Mouse (Mus musculus) hindlimb bud, embryonic 11.5 days (tissue): ENCODE measurements at regions not wholly inside any gene's neighbourhood (a gene's known extent, or its start where the extent isn't known, plus 50 kb on each side); places are given as distances from the start of the nearest gene placed in this dataset.
A peak's percentile ranks its signal among the peaks of the same experiment; 100 is the strongest.

Experiments
- DNase-seq: peaks from one replicate; pipeline ENCODE4 v3.0.0-alpha.2; 2012; ENCODE audit warnings: low read depth, low spot score; ENCODE audit errors: extremely low spot score

- no peak for DNase-seq
Observed at GRCm38 (mm10) chr3:143477916-143478610, 596.3 kb upstream of the Pkn2 start.

GRCm38 (mm10) chr3:143475461-143475860 lies 593.7 kb upstream of the Pkn2 start:
- DNase-seq: no peak

GRCm38 (mm10) chr3:143447005-143447709 lies 565.4 kb upstream of the Pkn2 start:
- no peak for DNase-seq

- no peak for DNase-seq
Observed at GRCm38 (mm10) chr3:143417401-143417800, 535.6 kb upstream of the Pkn2 start.

GRCm38 (mm10) chr3:143411655-143412054 lies 529.9 kb upstream of the Pkn2 start:
- DNase-seq: no peak

GRCm38 (mm10) chr3:143398966-143399365 lies 517.2 kb upstream of the Pkn2 start:
- no peak for DNase-seq

GRCm38 (mm10) chr3:143384357-143384756 lies 502.6 kb upstream of the Pkn2 start:
- no peak for DNase-seq

GRCm38 (mm10) chr3:143379193-143379592 lies 497.4 kb upstream of the Pkn2 start:
- DNase-seq: peak; percentile 50

GRCm38 (mm10) chr3:143377446-143377845 lies 495.6 kb upstream of the Pkn2 start:
- DNase-seq: no peak

- DNase-seq: no peak
Observed at GRCm38 (mm10) chr3:143375527-143376061, 493.8 kb upstream of the Pkn2 start.

GRCm38 (mm10) chr3:143373501-143373900 lies 491.7 kb upstream of the Pkn2 start:
- DNase-seq: no peak

- DNase-seq: no peak
Observed at GRCm38 (mm10) chr3:143369002-143369401, 487.2 kb upstream of the Pkn2 start.

GRCm38 (mm10) chr3:143340032-143340431 lies 458.2 kb upstream of the Pkn2 start:
- DNase-seq: no peak

GRCm38 (mm10) chr3:143333339-143333738 lies 451.5 kb upstream of the Pkn2 start:
- no peak for DNase-seq

- no peak for DNase-seq
Observed at GRCm38 (mm10) chr3:143328521-143328920, 446.7 kb upstream of the Pkn2 start.

- no peak for DNase-seq
Observed at GRCm38 (mm10) chr3:143327652-143328051, 445.8 kb upstream of the Pkn2 start.

GRCm38 (mm10) chr3:143316457-143316856 lies 434.7 kb upstream of the Pkn2 start:
- no peak for DNase-seq

GRCm38 (mm10) chr3:143291793-143292192 lies 410.0 kb upstream of the Pkn2 start:
- DNase-seq: no peak

GRCm38 (mm10) chr3:143264132-143264531 lies 382.3 kb upstream of the Pkn2 start:
- no peak for DNase-seq

GRCm38 (mm10) chr3:143252643-143253042 lies 370.8 kb upstream of the Pkn2 start:
- no peak for DNase-seq

GRCm38 (mm10) chr3:143252008-143252407 lies 370.2 kb upstream of the Pkn2 start:
- no peak for DNase-seq

GRCm38 (mm10) chr3:143242691-143243090 lies 360.9 kb upstream of the Pkn2 start:
- no peak for DNase-seq
